Mouse (Mus musculus): Measurements from ENCODE around the gene Ccdc169.

Gene Ccdc169

GRCm38 (mm10) chr3:55122336-55122870 lies 14.7 kb upstream of the Ccdc169 start:
- no peak for DNase-seq (ENCODE audit: extremely low spot score, low spot score)

DNA sequence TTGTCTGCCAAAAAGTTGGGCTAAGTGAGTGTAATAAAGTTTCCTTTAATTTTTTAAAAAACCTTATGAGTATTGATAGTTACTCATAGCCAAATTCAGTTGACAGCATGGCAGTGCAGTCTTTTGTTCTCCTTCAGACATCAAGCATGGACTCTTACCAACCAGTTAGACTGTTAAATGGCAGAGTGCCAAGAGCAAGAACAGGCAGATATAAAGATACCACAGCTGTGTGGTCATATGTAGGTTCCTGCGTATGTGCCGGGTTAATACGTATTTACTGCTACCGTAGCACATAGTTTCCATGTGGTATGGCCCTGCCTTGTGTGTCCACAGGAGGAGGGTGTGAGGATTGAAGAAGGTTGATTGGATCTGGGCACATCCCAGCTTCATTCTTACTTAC lies 14.1 kb upstream of the Ccdc169 start:
- DNase-seq (ENCODE audit: extremely low spot score, low spot score) = no peak

GRCm38 (mm10) chr3:55129181-55129692 lies 7.9 kb upstream of the Ccdc169 start:
- no peak for DNase-seq (ENCODE audit: extremely low spot score, low spot score)

GRCm38 (mm10) chr3:55131576-55132233 lies 5.4 kb upstream of the Ccdc169 start:
- DNase-seq (ENCODE audit: extremely low spot score, low spot score) = no peak

DNA sequence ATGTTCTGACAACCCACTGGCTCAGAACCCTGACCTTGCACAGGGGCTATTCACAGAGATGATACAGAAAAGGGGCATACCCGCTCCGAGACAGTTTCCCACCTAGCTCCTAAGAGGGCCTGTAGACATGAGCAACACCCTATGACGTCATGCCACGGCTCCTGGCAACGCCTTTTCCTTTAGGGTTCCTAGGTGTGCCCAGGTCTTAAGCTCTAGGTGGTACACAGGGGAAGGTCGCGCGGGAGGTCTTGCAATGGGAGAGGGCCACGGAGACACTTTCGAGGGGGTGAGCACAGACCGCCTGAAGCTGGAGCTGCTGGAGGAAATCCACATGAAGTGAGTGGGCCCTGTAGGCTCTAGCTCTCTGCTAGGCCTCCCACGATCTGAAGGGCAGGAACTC lies 2.7 kb downstream of the Ccdc169 start:
- no peak for DNase-seq (ENCODE audit: extremely low spot score, low spot score)

DNA sequence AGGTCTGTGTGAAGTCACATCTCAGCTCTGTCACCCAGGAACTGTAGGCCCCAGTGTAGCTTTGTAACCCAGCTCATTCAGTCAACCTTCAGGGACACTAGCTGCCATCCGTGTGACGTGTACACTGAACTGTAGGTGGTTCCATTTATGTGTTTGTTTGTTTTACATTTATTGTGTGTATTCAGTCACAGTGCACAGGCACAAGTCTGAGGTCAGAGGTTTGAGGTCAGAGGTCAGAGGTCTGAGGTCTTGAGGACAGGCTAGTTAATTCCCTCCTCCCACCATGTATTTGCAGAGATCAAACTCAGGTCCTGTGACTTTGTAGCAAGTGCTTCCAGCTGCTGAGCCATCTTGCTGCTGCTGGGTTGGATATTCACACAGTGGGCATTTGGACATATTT lies 4.3 kb downstream of the Ccdc169 start:
- DNase-seq (ENCODE audit: extremely low spot score, low spot score) = no peak

DNA sequence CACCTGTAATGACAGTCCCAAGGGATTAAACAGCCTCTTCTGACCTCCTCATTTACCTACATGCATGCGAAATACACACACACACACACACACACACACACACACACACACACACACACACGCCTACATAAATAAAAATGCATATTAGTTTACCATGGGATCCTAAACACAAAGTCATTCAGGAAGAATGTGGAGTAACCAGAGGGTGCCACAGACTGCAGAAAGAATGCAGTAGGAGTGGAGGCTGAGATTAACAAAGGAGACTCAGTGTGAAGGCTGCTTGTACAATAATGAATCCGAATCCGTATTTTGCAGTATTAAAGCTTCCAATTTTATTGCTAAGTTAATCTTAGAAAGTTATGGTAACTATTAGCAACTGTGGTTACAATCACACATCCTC lies 7.8 kb downstream of the Ccdc169 start:
- DNase-seq (ENCODE audit: extremely low spot score, low spot score) = no peak

DNA sequence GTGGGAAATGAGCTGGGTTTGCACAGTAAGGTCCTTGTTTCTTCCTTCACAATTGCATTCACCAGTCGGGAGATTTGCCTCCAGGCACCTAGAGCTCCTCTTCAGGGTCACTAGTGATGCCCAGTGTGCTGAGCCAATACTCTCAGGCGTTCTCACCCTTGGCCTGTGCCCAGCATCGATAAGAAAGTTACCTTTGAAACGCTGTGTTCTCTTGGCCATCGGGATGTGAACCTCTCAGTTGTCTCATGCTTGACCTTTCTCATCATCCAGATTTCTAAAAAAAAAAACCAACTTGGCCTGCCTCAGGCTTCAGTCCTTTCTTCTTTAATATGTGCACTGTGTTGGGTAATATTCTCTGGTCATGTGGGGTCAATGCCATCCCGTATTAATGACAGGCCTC lies 9.3 kb downstream of the Ccdc169 start:
- no peak for DNase-seq (ENCODE audit: extremely low spot score, low spot score)

DNA sequence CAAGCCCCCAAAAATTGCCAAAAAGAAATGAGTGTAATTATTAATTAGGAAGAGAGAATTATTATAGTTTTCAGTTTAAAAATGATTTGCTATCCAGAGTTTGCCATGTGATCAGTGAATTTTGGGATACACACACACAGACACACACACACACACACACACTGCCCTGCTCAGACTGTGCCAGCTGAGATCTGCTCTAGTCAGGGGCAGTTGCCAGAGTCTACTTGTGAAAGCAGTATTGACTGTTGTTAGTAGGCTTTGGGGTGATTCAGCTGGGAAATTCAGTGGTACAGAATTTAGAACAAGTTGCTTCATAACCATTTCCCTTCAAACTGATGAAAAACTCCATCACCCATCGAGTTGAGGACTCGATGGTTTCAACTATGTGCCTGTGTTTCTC lies 10.0 kb downstream of the Ccdc169 start:
- DNase-seq (ENCODE audit: extremely low spot score, low spot score) = no peak

DNA sequence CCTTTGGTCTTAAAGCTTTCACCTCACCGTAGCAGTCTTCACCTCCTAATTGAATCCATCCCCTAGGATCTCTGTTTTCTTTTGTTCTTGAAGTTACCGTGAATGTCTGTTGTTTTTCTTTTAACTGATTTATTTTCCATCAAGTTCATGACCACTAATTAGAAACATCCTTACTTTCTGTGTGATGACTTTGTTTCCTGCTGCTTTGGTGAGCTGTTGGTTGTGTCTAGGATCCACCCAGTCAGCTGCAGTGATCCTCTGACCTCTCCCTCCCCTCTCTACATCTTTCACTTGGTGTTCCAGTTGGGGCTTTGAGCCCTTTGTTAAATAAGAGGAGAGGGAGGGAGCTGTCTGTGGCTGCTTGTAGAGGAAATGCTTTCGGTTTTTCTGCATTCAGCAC lies 11.0 kb downstream of the Ccdc169 start:
- DNase-seq (ENCODE audit: extremely low spot score, low spot score) = no peak

DNA sequence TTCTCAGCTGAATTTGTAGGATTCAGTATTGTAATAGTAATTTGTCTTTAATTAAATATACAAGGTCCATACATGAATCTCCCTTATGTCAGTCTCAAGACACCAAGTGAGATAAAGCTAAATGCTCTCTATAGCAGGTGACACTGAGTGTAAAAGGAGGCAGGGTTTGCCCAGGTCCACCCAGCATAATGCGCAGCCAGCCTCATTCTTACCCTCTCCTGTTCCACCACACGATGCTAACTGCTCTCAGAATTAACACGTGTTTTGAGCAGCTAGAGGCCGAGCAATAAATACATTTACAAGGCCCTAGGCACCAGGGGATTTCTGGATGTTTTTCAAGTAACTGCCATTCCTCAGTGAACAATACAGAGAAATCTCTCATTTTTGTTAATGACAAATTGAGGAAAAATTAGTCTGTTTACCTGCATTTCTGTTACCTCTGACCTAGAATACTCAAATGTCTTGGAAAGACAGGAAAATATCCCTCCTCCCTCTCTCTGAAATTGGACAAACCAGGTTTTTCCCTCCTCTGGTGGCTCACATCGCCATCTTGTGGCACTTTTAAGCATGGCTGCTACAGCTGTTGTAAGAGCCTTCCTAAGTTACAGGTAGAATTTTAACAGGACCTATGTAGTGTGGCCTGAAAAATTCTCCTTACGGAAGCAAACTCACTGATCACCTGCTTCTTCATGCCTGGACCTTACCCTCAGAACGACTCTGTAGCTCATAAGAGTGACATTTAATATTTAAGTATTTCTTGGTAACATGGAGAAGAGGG lies 14.7 kb downstream of the Ccdc169 start:
- DNase-seq (ENCODE audit: extremely low spot score, low spot score) = peak; percentile 44

GRCm38 (mm10) chr3:55152673-55153334 lies 15.7 kb downstream of the Ccdc169 start:
- DNase-seq (ENCODE audit: extremely low spot score, low spot score) = no peak

GRCm38 (mm10) chr3:55154163-55154562 lies 17.0 kb downstream of the Ccdc169 start:
- no peak for DNase-seq (ENCODE audit: extremely low spot score, low spot score)

- no peak for DNase-seq (ENCODE audit: extremely low spot score, low spot score)
Measured at GRCm38 (mm10) chr3:55157413-55157812, 20.3 kb downstream of the Ccdc169 start.

DNA sequence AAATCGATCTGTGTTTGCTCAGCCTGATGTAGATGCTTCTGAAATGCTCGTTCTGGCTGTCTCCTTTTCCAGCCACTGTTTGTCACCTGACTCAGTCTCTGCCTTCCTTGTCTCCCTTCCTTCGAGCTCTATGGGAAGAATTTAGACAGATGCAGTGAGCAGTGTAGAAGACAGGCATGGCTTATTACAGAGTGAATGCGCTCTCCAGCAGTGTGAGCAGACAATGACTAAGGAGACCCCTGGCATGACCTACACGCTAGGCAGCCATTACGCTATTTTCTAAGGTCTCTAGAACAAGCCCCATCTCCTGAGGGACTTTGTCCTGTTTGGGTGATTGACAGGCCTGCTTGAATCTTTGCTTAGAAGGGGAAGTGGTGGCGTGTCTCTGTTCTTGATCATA lies 24.0 kb downstream of the Ccdc169 start:
- DNase-seq (ENCODE audit: extremely low spot score, low spot score) = no peak

GRCm38 (mm10) chr3:55163510-55163909 lies 26.4 kb downstream of the Ccdc169 start:
- DNase-seq (ENCODE audit: extremely low spot score, low spot score) = no peak

- DNase-seq (ENCODE audit: extremely low spot score, low spot score) = no peak
Measured at GRCm38 (mm10) chr3:55172478-55172877, 35.3 kb downstream of the Ccdc169 start.

- no peak for DNase-seq (ENCODE audit: extremely low spot score, low spot score)
Measured at GRCm38 (mm10) chr3:55177271-55177670, 40.1 kb downstream of the Ccdc169 start.

DNA sequence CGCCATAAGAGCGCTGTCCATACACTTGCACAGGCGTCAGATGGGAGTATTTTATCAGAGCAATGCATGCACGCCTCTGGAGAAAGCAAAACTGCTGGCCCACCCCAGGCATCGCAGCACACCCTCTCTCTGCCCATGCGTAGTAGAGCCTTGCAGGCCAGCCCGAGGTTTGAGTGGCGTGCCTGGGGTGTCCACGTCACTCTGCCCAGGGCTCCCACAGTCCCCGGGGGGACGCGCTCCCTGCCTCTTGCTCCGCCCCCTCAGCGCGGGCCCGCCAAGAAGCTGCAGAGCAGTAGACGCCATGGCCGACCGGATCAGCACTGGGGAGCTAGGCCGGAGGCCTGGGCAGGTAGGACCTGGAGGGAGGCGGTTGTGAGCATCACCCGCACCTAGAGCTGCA lies 44.6 kb downstream of the Ccdc169 start, which contains the start of gene Sohlh2:
TSS of gene Sohlh2 (plus strand) at position 263 of the 400 bp plus-strand sequence.
- DNase-seq (ENCODE audit: extremely low spot score, low spot score) = no peak

GRCm38 (mm10) chr3:55191668-55192067 lies 54.5 kb downstream of the Ccdc169 start:
- DNase-seq (ENCODE audit: extremely low spot score, low spot score) = no peak

GRCm38 (mm10) chr3:55193351-55193750 lies 56.2 kb downstream of the Ccdc169 start:
- no peak for DNase-seq (ENCODE audit: extremely low spot score, low spot score)

- no peak for DNase-seq (ENCODE audit: extremely low spot score, low spot score)
Measured at GRCm38 (mm10) chr3:55194792-55195191, 57.7 kb downstream of the Ccdc169 start.

All from neural tube, embryonic 10.5 days (tissue).